Mouse (Mus musculus): Measurements from ENCODE around the gene Ifitm10.

Gene Ifitm10

DNA sequence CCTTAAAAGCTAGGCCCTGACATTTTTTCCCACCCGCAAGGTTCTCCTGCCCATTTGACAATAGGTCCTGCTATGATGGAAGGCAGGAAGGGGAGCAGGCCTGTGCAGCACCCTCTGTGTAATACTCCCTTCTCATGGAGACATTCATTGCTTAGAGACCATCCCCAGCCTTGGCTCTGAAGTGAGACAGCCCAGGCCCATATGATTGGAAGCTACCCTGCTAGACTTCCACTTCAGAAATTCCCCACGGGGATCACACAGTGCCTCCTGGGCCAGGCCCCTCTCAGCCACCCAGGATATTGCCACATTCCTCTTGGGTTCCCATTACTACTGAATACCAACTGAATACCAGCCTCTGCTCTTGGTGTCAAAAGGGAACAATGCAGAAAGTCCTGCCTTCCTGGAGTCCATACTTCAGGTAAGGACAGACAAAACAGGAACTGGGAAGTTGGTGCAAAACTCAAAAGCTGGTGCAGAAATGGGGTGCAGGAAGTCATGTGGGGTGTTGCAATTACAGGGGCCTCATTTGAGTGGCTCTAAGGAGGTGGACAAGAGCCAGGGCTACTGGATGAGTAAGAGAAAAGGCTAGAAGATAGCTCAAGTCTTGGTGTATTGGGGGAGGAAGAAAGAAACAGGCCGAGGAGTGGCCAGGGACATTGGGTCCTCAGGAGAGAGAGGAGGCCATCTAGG, 16.6 kb upstream of the Ifitm10 start:
- DNase-seq: no peak

DNA sequence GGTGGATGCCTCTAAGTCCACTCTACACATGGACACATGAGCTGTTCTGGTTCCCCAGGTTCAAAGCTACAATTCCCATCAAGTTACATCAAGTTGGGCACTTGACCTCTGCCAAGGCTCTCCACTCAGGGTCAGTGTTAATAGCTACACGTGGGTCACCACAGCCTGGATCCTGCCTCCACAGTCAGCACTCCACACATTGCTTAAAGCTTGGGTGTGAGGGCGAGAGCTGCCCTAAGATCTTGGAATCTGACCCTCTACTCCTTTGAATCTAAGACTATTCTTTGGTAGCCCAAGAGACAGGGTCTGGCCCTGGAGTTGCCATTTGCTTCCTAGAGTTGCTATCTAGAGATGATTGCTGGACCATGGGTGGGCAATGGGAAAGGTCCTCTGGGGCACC, 15.2 kb upstream of the Ifitm10 start:
- no peak for DNase-seq

DNA sequence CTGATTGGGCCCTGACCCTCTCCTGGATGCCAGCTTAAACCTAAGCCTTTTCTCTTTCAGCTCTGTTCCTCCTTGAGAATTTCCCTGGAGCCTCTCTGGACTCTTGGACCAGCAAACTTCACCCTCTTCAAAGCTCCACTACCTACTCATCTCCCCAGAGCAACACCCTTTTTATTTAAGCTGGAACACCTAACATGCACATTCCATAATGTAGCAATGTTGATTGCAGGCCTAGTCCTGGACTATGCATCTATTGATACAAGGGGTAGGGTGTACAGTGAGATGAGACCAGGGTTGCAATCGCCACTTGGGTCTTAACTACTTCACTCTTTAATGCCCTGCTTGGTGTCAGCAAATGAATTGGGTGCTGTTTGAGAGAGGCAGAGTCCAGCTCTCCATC, 14.6 kb upstream of the Ifitm10 start:
- no peak for DNase-seq

DNA sequence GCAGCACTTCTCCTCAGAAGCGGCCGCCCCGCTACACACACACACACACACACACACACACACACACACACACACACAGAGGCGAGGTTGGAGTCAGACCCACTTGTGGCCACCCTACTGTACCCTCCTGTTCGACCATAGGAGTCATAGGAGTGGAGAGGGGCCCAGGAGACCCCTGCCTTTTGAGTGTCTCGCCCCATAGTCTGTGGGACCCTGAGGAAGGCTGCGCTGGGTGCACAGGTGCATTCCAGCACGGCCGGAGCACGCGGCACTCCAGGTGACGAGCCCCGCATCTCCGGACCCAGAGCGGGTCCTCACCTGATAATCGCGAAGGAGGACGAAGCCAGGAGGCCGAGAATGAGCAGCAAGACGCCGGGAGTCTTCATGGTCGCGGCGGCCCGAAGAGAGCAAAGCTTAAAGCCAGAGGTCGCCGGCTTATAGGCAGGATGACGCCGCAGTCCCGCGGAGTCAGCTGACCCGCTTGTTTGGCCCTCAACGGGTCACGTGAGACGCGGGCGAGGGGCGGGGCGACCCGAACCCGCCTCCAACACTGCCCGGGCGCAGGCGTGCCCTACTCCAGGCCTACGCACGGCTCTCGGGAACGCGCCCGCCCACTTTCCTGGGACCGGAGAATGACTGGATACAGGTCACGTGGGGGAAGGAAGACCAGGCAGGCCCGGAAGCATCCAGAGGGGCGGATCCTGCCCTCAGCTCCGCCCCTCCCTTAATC, 14.0 kb upstream of the Ifitm10 start, which contains the start of gene Ctsd:
Gene Ctsd, minus strand, starts transcription at position 620 of the 730 bp plus-strand sequence.
- peak; percentile 99 for DNase-seq

DNA sequence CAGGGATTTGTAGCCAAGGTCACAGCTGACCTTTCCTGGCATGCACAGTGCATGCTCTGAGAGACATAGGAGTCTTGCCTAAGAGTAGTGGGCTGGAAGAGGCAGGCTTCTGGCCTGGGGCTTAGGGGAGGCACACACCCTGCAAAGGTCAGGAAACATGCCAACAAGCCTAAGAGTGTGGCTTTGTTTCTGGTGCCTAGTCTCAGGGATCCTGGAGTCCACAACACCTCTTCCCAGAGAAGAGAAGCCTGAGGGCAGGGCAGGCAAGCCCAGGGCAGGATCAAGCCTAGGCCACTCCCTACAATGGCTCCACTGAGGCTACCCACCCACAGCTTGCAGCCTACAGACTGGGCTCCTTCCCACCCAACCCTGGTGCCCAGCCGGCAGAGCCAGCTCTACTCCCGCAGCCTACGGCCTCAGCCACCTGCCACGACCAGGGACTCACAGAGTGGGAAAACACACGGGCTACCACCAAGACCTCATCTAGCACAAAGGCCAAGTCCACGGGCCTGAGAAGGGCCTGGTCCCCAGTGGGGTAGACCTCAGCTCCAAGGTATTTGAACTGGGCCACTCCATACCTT, 13.2 kb upstream of the Ifitm10 start:
- DNase-seq: no peak

DNA sequence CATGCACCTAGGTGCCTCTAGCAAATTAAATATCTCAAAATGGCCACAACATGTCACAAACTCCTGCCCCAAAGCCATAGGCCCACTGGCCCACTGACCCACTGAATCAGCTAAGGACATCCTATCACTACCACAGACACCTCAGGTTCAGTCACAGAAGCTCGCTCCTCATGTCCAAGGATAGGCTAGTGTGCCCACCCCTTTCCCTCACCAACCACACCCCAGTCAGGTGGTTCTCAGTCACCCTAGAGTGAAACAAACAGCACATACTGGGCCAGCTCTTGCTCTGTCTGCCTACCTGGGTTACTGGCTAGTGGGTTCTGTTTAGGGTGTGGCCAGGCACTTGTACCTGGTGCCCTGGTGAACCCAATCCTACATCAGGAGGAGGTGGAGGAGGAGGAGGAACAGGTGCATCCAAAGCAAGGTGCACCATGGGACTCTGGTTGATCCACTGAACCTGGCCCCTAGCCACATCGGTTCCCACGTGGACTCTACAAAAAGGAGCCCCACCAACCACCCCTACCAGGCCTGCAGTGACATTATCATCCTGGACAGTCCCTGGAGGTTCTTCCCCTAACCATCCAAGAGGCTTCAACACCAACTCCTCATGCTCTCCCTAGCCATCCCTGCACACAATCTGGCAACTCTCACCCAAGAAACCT, 12.3 kb upstream of the Ifitm10 start:
- no peak for DNase-seq

DNA sequence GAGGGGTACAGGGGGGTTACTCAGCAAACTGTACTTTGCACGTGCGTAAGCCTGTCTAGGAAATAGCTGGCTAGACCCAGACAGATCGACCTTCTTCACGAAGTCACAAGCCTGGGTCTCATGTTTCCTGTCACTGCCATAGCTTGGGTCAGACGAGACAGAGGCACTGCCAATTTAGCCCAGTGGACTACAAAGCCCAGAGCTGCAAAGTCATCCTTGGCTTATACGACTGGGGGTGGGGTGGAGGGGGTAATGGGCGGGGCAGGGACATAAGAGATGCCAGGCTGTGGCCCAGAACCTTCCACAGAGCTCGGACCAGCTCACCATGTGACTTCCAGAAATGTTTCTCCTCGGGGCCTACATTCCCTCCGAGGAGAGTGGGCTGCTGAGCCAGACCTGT, 10.8 kb upstream of the Ifitm10 start:
- no peak for DNase-seq

DNA sequence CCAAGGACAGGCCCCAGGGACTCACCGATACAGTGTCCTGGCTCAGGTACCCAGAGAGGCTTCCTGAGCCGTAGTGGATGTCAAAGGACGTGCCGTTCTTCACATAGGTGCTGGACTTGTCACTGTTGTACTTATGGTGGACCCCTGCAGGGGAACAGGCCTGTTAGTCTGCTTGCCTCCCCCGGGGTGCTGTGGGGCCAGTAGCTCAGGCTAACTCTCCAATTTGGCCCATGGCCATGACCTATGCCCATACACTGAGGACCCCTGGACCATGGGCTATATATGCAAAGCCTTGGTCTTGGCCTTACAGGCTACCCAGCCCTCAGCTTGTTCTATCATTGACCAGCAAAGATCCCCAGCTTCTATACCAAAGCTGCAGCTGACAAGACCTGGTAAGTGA, 9.0 kb upstream of the Ifitm10 start, which contains the start of gene Gm49369:
Gene Gm49369, minus strand, starts transcription at position 101 of the 400 bp plus-strand sequence.
- DNase-seq: no peak

DNA sequence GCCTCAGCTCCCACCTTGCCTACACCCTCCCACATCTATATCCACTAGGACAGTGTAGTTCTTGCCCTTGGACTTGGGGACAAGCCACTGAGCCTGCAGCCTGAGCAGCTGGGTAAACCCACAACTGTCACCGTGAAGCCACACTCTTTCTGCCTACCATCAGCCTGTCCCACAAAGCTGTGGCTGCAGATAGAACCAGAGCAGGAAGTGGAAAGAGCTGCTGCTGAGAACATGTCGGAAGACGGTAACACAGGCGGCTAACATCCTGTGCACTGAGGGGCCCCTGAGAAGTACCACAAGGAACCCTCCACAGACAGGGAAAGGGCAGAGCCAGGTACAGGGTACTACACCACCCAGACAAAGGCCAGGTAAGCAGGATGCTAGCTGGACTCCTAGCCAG, 7.6 kb upstream of the Ifitm10 start:
- DNase-seq: no peak

DNA sequence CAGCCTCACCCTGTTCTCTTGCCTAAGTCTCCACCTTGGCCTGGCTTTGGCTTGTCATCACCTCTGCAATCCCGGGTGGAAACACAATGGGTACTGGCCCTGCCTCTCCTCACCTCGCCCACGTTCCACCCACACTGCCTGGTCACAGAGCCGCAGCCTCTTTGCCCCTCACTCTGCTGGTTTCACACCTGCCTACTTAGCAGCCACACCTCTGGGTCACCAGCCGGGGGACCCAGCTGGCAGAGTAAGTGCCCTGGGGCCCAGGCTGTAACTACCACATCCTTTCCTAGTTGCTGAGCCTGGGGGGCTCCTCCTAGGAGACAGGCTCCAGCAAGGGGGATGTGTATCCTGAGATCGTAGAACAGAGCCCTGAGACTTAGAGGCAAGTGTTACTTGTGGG, 5.6 kb upstream of the Ifitm10 start:
- no peak for DNase-seq

DNA sequence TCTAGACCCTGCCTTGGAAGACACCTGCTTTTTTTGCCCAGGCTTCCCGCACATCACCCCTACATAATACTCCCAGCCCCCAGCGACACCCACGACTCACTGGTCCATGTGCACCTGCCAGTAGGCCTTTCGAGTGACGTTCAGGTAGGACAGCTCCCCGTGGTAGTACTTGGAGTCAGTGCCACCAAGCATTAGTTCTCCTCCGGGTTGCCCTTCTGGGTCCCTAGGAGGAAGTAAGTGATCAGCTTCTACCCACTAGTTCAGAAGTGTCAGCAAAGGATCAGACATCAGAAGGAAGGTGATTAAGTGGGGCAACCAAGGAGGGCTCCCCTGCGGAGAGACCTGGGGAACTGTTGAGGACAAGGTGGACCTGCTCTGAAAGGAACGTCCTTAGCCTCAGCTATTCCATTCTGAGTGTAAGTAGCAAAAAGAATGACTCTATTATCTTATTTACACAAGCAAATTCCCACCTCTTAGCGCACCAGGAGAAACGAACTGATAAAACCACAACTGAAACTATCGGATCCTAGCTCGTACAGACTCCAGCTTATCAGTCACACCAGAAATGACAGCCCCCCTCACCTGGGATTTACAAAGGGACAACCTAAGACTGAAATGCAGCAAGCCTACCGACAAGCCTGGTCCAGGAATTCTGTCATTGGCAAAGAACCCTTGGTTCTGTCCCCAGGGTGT, 3.8 kb upstream of the Ifitm10 start:
- DNase-seq: no peak

DNA sequence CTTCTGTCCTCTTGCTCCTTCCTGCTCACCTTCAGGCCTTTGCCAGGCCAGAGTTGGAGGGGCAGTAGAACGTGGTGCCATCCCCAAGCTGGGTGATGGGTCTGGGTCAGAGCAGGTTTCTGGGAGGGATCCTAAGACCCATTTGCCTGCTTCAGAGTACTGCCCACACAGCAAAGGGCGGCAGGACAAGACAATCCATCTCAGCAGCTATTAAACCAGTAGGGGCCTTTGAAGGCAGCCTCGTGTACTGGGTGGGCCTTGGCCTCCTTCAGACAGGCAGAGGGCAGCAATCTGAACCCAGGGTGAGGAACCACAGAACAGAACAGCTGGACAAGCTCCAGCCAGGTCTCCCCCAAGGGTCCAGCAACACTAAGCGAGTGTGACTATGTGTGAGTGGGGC, 2.5 kb upstream of the Ifitm10 start:
- DNase-seq: no peak

DNA sequence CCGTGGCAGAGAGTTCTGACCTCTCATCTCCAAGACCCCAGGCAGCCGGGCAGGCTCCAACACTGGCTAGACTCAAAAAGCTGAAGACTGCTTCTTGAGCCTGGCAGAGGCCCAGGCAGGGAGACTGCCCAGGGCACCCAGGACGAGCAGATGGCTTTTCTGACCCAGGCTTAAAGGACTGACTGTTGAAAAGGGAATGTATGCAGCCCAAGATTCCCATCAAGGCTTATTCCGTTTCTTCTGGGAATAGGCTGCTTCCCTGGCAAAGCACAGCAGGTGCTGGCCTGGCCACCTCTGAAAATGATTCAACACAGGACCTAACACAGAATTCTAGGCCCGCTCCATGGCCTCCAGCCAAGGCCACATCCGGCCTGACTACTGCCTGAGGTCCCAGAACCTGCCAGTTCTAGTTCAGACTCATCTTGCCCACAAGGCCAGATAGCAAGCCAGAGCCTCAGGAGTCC, 1.7 kb upstream of the Ifitm10 start:
- DNase-seq: no peak

DNA sequence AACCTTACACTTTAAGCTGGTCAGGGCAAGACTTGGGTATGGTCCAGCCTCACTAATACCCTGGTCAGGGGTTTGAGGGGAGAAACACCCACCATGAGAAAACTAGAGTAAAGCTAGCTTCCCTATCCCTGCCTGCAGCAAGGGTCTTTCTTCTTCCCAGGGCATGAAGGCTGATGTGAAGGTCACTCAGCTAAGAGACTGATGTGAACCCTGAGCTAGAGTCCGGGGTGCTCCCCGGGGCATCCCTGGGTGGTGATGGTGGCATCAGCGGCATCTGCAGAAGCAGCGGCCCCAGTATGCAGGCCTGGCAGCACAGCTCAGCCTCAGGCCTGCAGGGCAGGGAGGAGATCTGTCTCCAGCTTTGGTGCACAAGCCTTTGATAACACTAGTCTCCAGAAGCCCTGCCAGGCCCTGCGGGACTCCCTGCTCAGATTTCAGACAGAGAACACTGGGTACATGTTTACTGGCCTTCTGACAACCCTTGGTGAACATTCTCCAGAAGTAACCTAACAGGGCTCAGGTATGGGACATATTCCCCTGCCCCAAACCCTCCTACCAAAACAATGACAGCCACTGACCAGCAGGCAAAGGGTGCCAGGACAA, 961 bp upstream of the Ifitm10 start:
- no peak for DNase-seq

DNA sequence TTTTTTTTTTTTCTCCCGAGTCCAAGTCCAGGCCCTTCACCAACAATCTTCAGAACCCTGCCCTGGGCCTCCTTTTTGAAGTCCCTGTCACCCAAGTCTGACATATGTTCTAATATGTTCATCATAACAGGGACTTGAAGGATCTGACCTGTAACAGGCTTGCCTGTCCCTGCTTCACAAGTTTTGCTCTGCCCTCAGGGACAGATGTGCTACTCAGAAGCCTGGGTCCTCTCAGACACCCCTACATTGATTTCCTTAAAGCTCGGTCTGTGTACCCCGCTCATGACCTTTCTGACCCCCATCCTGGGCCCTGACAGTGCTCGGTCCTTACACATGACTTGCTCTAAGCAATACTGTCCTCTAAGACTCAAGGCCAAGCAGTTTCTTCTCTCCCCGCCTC, 514 bp downstream of the Ifitm10 start:
- no peak for DNase-seq

DNA sequence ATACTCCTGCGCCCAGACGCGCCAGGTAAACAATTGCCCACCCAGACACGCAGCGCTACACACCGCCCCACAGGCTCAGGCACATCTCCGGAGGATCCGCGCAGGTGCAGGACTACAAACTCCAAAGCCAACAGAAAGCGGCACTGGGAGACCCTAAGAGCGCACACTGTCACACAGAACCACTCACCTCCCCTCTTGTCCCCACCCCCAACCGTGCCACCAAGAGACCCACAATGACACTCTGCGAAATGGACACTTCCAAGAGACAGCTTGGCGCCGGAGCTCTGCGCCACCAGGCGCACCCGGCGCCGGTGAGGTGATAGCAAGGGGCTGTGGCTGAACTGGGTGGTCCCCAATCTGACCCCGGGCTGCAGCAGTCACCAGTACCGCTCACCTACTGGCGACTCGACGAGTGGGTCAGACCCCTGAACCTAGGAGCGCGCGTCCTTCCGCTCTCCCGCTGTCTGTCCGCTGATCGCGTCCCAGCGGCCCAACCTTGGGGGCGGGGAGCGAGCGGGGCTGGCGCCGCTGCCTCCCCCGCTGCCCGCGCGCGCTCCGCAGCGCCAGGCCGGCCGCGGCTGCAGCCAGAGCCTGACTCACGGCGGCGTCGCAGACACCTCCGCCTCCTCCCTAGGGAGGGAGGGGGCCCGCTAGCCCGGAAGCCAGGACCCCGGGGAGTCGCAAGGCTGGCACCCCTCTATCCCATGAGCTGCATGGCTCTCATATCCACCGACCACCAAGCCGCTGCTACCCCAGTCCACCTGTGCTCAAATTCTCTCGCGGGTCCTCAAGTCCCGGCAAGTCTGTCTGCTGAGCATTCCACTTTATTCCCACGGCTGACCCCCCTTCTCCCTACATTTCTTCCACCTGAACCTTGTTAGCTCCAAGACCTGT, 1.5 kb downstream of the Ifitm10 start:
- DNase-seq: peak; percentile 39

DNA sequence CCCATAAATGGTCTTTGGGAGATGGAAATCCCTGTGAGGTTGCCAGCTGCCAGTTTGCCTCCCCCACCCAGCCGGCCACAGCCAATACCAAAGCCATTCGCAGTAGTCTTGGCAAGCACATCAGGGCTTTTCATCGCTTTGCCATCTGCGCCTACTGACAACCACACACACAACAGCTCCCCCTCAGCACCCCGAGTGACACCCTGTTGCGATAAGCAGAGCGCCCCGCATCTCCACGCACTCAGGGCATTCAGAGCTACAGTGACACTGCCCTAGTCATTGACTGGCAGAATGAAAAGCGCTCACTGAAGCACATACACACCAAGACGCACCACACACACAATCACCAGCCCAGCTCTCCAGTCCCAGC, 2.2 kb downstream of the Ifitm10 start:
- no peak for DNase-seq

DNA sequence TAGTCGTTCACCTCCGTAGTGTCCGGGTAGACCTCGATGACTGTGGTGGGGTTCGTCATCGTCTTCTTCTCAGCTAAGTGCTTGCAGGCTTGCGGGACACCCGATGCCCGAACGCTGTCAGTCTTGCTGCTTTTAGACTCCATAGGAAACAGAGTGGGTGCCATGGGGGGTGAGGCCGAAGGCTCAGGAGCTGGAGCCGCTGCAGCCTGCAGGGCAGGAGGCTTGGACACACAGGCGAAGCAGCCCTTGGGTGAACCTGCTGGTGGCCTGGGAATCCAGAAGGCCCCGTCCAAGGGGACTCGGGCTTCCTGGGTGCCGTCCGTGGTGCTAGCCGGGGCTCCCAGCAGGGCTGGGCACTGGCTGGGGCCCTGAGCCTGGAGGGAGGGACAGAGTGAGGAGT, 2.6 kb downstream of the Ifitm10 start:
- no peak for DNase-seq

DNA sequence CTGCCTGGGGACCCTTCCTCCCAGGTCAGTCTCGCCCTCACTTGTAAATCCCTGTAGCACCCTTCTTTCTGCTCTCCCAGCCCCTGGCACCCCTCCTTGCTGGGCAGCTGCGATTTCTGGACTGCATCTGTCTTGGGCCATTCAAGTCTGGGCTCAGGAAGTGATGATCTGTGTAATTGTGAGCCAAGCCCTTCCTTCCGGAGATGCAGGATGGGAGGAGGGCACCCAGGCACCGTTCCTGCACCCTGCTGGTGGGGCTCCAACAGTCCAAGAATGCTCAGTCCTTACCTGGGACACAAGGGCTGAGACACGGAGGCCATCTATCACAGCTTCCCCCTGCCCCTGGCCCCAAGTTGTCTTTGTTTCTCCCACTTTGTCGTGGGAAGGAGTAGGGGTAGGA, 3.7 kb downstream of the Ifitm10 start:
- DNase-seq: no peak

DNA sequence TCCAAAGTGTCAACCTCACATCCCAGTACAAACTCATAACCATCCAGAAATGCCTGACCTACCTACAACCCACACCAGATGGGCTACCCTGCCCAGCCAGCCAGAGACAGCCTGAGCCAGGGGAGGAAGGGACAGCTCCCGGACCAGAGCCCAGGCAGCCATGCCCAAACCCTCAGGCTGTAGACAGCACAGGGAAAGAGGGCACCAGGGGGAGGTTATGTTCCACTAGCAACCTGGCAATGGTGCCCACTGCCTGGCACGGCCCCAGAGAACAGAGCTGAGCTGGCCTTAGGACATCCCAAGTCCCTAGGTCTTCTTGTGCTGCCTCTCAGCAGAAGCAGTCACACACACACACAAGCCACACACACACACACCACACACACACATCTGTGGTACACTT, 4.7 kb downstream of the Ifitm10 start:
- DNase-seq: no peak

DNA sequence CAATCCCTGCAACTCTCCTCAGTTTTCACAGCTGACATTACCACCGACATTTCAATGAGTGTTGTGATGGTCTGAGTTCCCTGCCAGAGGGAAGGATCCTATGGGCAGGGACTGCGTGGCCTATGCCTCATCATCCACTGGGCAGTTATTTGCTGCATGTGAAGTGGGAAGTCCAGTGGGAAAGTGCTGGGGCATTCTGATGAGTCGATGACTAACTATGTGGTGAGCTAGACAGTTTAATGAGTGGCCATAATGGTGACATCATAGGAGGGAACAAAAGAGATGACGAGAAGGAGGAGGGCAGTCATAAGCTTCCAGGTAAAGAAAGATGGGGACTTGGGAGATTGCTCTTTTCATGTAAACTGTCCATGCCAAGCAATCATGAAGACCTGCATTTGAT, 10.4 kb downstream of the Ifitm10 start:
- DNase-seq: no peak

DNA sequence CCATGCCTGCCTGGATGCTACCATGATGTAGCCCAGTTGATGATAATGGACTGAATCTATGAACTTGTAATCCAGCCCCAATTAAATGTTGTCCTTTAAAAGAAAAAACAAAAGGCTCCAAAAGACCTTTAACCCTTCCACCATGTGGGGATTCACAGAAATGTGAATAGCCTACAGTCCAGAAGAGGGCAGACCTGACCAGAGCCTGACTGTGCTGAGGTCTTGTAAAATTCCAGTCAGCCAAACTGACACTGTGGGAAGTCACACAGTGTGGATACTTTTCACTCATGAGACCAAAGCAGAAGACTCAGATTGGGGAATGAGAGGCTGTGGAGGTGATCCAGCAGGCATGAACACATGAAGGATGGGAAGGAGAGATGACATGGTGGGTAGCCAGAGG, 12.8 kb downstream of the Ifitm10 start:
- no peak for DNase-seq
